Mouse (Mus musculus) liver, embryonic 15.5 days (tissue): ENCODE results near the gene Ndufc1. TPM values are rescaled to one million over a fixed set of nuclear protein-coding genes. Genes with fewer than 3 reads are reported as not detected.

Experiments
- ATAC-seq: fragments of 200-750 bp; cut with Nextera tagmentation; 2 replicates; pipeline ENCODE4 v1.8.0; 2017; ENCODE audit warnings: moderate number of reproducible peaks, mild to moderate bottlenecking, moderate library complexity; ENCODE audit not compliant: insufficient read depth
- H3K27ac ChIP-seq: fragments of 300-500 bp; sonication (generic); replicated peaks from 2 replicates; pipeline ENCODE4 v1.5.1; 2015; ENCODE audit warnings: mild to moderate bottlenecking, inconsistent platforms
- H3K27me3 ChIP-seq: fragments of 300-500 bp; sonication (generic); 2 replicates; pipeline ENCODE4 v1.6.1; 2015; ENCODE audit warnings: mild to moderate bottlenecking, inconsistent platforms
- H3K36me3 ChIP-seq: fragments of 300-500 bp; sonication (generic); replicated peaks from 2 replicates; pipeline ENCODE4 v1.6.1; 2015; ENCODE audit warnings: moderate library complexity, mild to moderate bottlenecking, inconsistent platforms
- H3K4me1 ChIP-seq: fragments of 300-500 bp; sonication (generic); replicated peaks from 2 replicates; pipeline ENCODE4 v1.6.1; 2015; ENCODE audit warnings: inconsistent platforms
- H3K4me2 ChIP-seq: fragments of 300-500 bp; sonication (generic); 2 replicates; pipeline ENCODE4 v1.6.1; 2015; ENCODE audit warnings: moderate library complexity, mild to moderate bottlenecking, inconsistent platforms
- H3K4me3 ChIP-seq: fragments of 300-500 bp; sonication (generic); replicated peaks from 2 replicates; pipeline ENCODE4 v1.5.1; 2015; ENCODE audit warnings: mild to moderate bottlenecking, inconsistent platforms
- H3K9ac ChIP-seq: fragments of 300-500 bp; sonication (generic); 2 replicates; pipeline ENCODE4 v1.6.1; 2015; ENCODE audit warnings: moderate library complexity, mild to moderate bottlenecking, inconsistent platforms
- H3K9me3 ChIP-seq: fragments of 300-500 bp; sonication (generic); replicated peaks from 2 replicates; pipeline ENCODE4 v1.6.1; 2016; ENCODE audit warnings: inconsistent platforms
- WGBS: fragments of 180-500 bp; shearing (Covaris S2); methylation state at CpG from one replicate; pipeline ENCODE4 v1.1.7; 2015; ENCODE audit warnings: mixed read lengths; ENCODE audit not compliant: insufficient replicate concordance; 5-methylcytosine and 5-hydroxymethylcytosine counted together
- polyA plus RNA-seq: library from polyadenylated mRNA; unstranded; fragments of >200 nt; fragmentation: Nextera tagmentation; extraction: Ambion mirVana; gene quantifications from 2 replicates; pipeline ENCODE4 v1.2.1, GENCODE M21; 2015

Gene Ndufc1
- polyA plus RNA-seq, 1 experiment from 2014 or later: 386 TPM

DNA sequence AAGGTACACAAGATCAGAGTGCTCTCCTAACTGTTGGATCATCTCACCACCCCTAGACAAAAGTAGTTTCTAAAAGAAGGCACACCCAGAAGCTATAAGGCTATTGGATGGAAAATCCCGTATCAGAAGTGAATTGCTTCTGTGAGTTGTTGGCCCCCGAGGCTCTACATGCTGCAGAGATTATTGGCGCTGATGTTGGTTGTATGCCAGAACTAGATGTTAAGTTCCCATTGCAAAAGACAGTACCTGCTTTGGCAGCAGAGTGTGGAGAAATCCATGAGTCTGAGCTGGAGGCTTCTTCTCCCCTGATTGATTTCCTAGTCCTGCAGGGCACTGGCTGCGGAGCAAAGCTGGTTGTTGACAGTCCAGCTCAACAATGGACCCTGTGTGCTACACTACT is 40.8 kb downstream of the Ndufc1 start:
- H3K4me2 ChIP-seq: peak overlapping the region; percentile 24; the same call in 1 of the 2 replicates

GRCm38 (mm10) chr3:51366926-51367325 is 41.9 kb downstream of the Ndufc1 start:
- Histone ChIP-seq H3K36me3 (no peaks in the 10 kb centered on the region), H3K4me1 (peaks cover 45% of the 10 kb centered on the region), H3K27ac (peak overlapping the region; percentile 74), H3K27me3 (0 out of 2 replicates have a peak, but pooled peaks cover 3% of the 10 kb centered on the region), H3K9me3 (no peaks in the 10 kb centered on the region), H3K9ac (no peak overlapping the region), H3K4me3 (no peak overlapping the region), H3K4me2 (peak overlapping the region; percentile 37)
- peak; percentile 59 for ATAC-seq
- WGBS: 26% methylated on average over 4 of the region's 4 CpGs

More for the DNA sequence above, 40.8 kb downstream of the Ndufc1 start:
- peaks cover 50% of the 10 kb centered on the region for H3K4me1 ChIP-seq
- H3K4me3 ChIP-seq: no peak overlapping the region
- 0 out of 2 replicates have a peak, but pooled peaks cover 3% of the 10 kb centered on the region for H3K27me3 ChIP-seq
- 45% methylated on average over 4 of the region's 4 CpGs for WGBS
- ATAC-seq: no peak
- H3K9ac ChIP-seq: no peak overlapping the region
- 0 out of 2 replicates have a peak overlapping the region, but pooled peaks have one; percentile 33 for H3K27ac ChIP-seq
- H3K9me3 ChIP-seq: no peaks in the 10 kb centered on the region
- H3K36me3 ChIP-seq: no peaks in the 10 kb centered on the region

- Histone ChIP-seq H3K36me3 (no peaks in the 10 kb centered on the region), H3K27me3 (0 out of 2 replicates have a peak, but pooled peaks cover 3% of the 10 kb centered on the region), H3K27ac (peak overlapping the region; percentile 58), H3K9ac (no peak overlapping the region), H3K9me3 (no peaks in the 10 kb centered on the region), H3K4me3 (peak overlapping the region; percentile 55), H3K4me1 (peaks cover 56% of the 10 kb centered on the region), H3K4me2 (peak overlapping the region; percentile 86)
- WGBS: 0% methylated on average over 3 of the region's 3 CpGs
- ATAC-seq: 0 out of 2 replicates have a peak, but pooled peaks have one; percentile 1
Observed at GRCm38 (mm10) chr3:51365517-51365882, 43.3 kb downstream of the Ndufc1 start.

GRCm38 (mm10) chr3:51364703-51365516 is 43.9 kb downstream of the Ndufc1 start:
- no peaks in the 10 kb centered on the region for H3K36me3 ChIP-seq
- ATAC-seq: peak; percentile 87
- H3K4me2 ChIP-seq: peak overlapping the region; percentile 86
- 4% methylated on average over 31 of the region's 31 CpGs for WGBS
- H3K9ac ChIP-seq: peak overlapping the region; percentile 55
- H3K9me3 ChIP-seq: no peaks in the 10 kb centered on the region
- peak overlapping the region; percentile 55 for H3K4me3 ChIP-seq
- peaks cover 61% of the 10 kb centered on the region for H3K4me1 ChIP-seq
- peak overlapping the region; percentile 76 for H3K27ac ChIP-seq
- 0 out of 2 replicates have a peak, but pooled peaks cover 3% of the 10 kb centered on the region for H3K27me3 ChIP-seq

GRCm38 (mm10) chr3:51361066-51361465 is 47.7 kb downstream of the Ndufc1 start:
- H3K4me1 ChIP-seq: peaks cover 64% of the 10 kb centered on the region
- peak overlapping the region; percentile 26 for H3K4me2 ChIP-seq
- 0 out of 2 replicates have a peak, but pooled peaks cover 3% of the 10 kb centered on the region for H3K27me3 ChIP-seq
- no peak overlapping the region for H3K27ac ChIP-seq
- ATAC-seq: no peak
- H3K9ac ChIP-seq: no peak overlapping the region
- no peak overlapping the region for H3K4me3 ChIP-seq
- H3K9me3 ChIP-seq: no peaks in the 10 kb centered on the region
- WGBS: 43% methylated on average over 9 of the region's 9 CpGs
- no peaks in the 10 kb centered on the region for H3K36me3 ChIP-seq

DNA sequence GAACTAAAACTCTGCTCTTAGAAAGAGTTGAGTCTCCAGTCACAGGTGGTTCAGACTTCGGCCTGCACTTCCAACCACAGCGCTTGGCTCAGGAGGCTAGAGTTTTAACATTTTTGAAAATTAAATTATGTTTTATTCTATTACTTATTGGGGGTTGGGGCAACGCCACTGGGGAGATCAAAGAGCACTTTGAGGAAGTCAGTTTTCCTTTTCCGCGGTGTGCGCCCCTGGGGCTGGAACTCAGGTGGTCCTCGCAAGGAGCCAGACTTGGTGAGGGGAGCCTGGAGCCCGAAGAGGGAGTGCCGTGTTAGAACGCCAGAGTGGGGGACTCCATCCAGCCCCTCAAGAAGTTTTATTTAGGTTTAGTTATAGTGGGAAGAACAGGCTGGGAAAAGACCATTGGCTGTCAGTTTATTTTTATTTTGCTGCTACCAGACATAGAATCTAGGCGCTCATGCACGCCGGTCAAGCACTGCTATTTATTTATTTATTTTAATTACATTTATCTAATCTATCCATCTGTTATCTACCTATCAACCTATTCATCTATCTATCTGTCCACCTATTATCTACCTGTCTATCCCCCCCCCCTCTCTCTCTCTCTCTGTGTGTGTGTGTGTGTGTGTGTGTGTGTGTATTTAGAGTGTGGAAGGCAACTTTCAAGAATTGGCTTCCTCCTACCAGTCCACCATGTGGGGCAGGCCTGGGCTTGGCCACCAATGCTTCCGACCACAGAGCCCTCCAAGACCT is 49.1 kb downstream of the Ndufc1 start:
- H3K27me3 ChIP-seq: 0 out of 2 replicates have a peak, but pooled peaks cover 3% of the 10 kb centered on the region
- H3K27ac ChIP-seq: no peak overlapping the region
- H3K9ac ChIP-seq: no peak overlapping the region; the same call in 1 of the 2 replicates
- no peaks in the 10 kb centered on the region for H3K36me3 ChIP-seq
- WGBS: 27% methylated on average over 14 of the region's 14 CpGs
- H3K4me2 ChIP-seq: peak overlapping the region; percentile 88
- H3K4me1 ChIP-seq: peaks cover 50% of the 10 kb centered on the region
- H3K4me3 ChIP-seq: peak overlapping the region; percentile 66
- no peak for ATAC-seq
- H3K9me3 ChIP-seq: no peaks in the 10 kb centered on the region

GRCm38 (mm10) chr3:51358660-51359557 is 49.9 kb downstream of the Ndufc1 start:
- ATAC-seq: peak; percentile 77
- WGBS: under 1% methylated on average over 50 of the region's 50 CpGs

GRCm38 (mm10) chr3:51358181-51358580 is 50.6 kb downstream of the Ndufc1 start:
- H3K9ac ChIP-seq: peak overlapping the region; percentile 56
- H3K9me3 ChIP-seq: no peaks in the 10 kb centered on the region
- H3K27me3 ChIP-seq: no peaks in the 10 kb centered on the region
- peaks cover 50% of the 10 kb centered on the region for H3K4me1 ChIP-seq
- H3K4me2 ChIP-seq: peak overlapping the region; percentile 88
- H3K27ac ChIP-seq: peak overlapping the region; percentile 75
- WGBS: 1% methylated on average over 15 of the region's 15 CpGs
- H3K36me3 ChIP-seq: no peaks in the 10 kb centered on the region
- peak; percentile 47 for ATAC-seq
- peak overlapping the region; percentile 66 for H3K4me3 ChIP-seq

More at GRCm38 (mm10) chr3:51358660-51359557, 49.9 kb downstream of the Ndufc1 start:
- H3K27me3 ChIP-seq: 0 out of 2 replicates have a peak, but pooled peaks cover 2% of the 10 kb centered on the region
- H3K9ac ChIP-seq: peak overlapping the region; percentile 56
- peak overlapping the region; percentile 66 for H3K4me3 ChIP-seq
- peak overlapping the region; percentile 75 for H3K27ac ChIP-seq
- H3K36me3 ChIP-seq: no peaks in the 10 kb centered on the region
- H3K4me2 ChIP-seq: peak overlapping the region; percentile 88
- H3K4me1 ChIP-seq: peaks cover 45% of the 10 kb centered on the region
- no peaks in the 10 kb centered on the region for H3K9me3 ChIP-seq

GRCm38 (mm10) chr3:51357624-51358023 is 51.2 kb downstream of the Ndufc1 start:
- Histone ChIP-seq H3K4me2 (peak overlapping the region; percentile 88), H3K9ac (no peak overlapping the region), H3K27ac (no peak overlapping the region), H3K4me3 (peak overlapping the region; percentile 66), H3K4me1 (peaks cover 54% of the 10 kb centered on the region), H3K27me3 (no peaks in the 10 kb centered on the region), H3K9me3 (no peaks in the 10 kb centered on the region), H3K36me3 (no peaks in the 10 kb centered on the region)
- ATAC-seq: no peak
- 9% methylated on average over 14 of the region's 14 CpGs for WGBS

DNA sequence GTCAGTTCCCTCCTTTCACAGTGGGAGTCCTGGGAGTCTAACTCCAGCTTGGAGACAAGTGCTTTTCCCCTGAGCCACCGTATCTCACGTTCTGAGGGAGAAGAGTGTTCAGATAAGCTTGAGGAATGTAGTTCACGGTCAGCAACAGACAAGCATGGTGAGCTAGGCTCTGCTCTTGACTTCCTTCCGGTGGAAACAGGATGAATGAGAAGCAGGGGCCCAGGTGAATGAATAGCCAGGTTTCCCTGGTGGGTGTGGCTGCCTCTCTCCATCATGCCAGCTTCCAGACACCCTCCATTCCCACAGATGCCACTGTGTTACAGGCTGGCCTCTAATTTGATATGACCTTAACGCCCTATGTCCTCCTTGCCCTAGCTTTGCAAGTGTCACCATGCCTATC is 51.7 kb downstream of the Ndufc1 start:
- peak overlapping the region; percentile 88; the same call in 1 of the 2 replicates for H3K4me2 ChIP-seq
- no peak overlapping the region for H3K4me3 ChIP-seq
- peaks cover 56% of the 10 kb centered on the region for H3K4me1 ChIP-seq
- no peaks in the 10 kb centered on the region for H3K36me3 ChIP-seq
- no peaks in the 10 kb centered on the region for H3K27me3 ChIP-seq
- no peak overlapping the region for H3K9ac ChIP-seq
- ATAC-seq: no peak
- no peaks in the 10 kb centered on the region for H3K9me3 ChIP-seq
- H3K27ac ChIP-seq: peak overlapping the region; percentile 57
- 22% methylated on average over 5 of the region's 5 CpGs for WGBS
